Mouse (Mus musculus): ENCODE measurements around the gene Kcnj15.

DNA sequence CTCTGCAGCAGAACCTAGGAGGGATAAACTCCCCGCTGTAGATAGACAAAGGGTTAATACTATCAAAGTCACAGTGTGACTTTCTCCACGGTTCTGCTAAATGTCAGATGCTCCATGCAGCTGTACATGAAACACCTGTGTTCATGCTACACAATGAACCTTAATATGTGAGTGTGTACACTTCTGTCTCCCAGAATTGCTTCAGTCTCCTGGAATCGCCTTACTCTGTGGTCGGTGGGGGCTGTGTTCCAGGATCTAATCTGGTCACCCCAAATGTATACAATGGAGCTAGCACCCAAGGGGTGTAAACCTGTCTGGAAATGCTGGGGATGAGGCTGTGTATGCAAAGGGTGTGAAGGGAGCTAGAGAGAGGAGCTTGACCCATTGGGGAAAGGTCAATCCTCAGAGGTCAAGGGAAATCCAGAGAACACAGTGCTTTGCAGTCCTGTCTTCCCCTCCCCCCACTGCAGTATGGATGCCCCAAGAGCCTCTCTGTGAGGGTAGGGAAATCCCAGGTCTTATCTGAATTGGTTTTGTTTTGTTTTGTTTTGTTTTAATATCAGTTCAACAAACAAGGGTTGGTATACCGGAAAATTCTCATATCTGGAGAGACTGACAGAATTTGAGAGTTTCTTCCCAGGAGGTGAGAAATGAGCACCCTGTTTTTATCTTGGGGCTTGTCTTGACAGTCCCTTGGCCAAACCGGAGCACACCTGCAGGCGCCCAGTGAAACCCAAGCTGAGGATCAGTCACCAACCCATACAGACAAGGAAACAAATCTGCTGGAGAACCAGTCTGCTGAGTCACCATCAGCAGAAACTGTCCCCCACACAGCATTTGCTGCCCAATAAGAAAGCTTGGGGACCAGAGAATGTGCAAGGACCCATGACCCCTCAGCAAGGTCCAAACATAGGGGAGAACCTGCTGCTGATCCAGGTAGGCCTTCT, 42.8 kb upstream of the Kcnj15 start:
- TF ChIP-seq POLR2AphosphoS5 (IDR thresholded peaks at IDR 0.05; ENCODE audit: insufficient replicate concordance, low read depth, low read length) (no peak), CTCF (IDR thresholded peaks at IDR 0.05; ENCODE audit: low read depth, low read length) (no peak)
